Mouse (Mus musculus): Measurements from ENCODE around the gene Gm26920. TPM values are rescaled to one million over a fixed set of nuclear protein-coding genes. Genes with fewer than 3 reads are reported as not detected.
A peak's percentile ranks its signal among the peaks of the same experiment; 100 is the strongest.

Gm26920 gene
- total and polyA plus RNA-seq, 3 experiments = not detected

GRCm38 (mm10) chr7:30089405-30089804 lies 805 bp downstream of the Gm26920 start:
- TF ChIP-seq HCFC1 (IDR thresholded peaks at IDR 0.05; ENCODE audit: low read depth, low read length) (no peak), ELF1 (IDR thresholded peaks at IDR 0.05; ENCODE audit: low read depth, low read length) (no peak), JUN (IDR thresholded peaks at IDR 0.05; ENCODE audit: insufficient read depth, low read depth, low read length) (no peak), MEF2A (IDR thresholded peaks at IDR 0.05; ENCODE audit: borderline replicate concordance, low read depth, low read length) (no peak), MAX (IDR thresholded peaks at IDR 0.05; ENCODE audit: low read length) (no peak), BHLHE40 (IDR thresholded peaks at IDR 0.05; ENCODE audit: low read depth, low read length) (no peak), EP300 (IDR thresholded peaks at IDR 0.05; ENCODE audit: low read length) (no peak), ETS1 (conservative IDR thresholded peaks at IDR 0.05; ENCODE audit: low read depth, low read length) (no peak), PAX5 (IDR thresholded peaks at IDR 0.05; ENCODE audit: low read length) (no peak), ZMIZ1 (IDR thresholded peaks at IDR 0.05; ENCODE audit: low read depth, low read length) (no peak), USF2 (conservative IDR thresholded peaks at IDR 0.05; ENCODE audit: low read depth, low read length) (no peak), KAT2A (IDR thresholded peaks at IDR 0.05; ENCODE audit: insufficient replicate concordance, low read length) (no peak), MXI1 (IDR thresholded peaks at IDR 0.05; ENCODE audit: low read depth, low read length) (no peak), JUND (conservative IDR thresholded peaks at IDR 0.05; ENCODE audit: low read depth, low read length) (no peak), MAFK (IDR thresholded peaks at IDR 0.05; ENCODE audit: insufficient replicate concordance, low read length) (no peak), RCOR1 (conservative IDR thresholded peaks at IDR 0.05; ENCODE audit: low read depth, low read length) (no peak), IRF4 (IDR thresholded peaks at IDR 0.05; ENCODE audit: low read depth, low read length) (no peak), ZKSCAN1 (IDR thresholded peaks at IDR 0.05; ENCODE audit: borderline replicate concordance, low read depth, low read length) (no peak), ZNF384 (IDR thresholded peaks at IDR 0.05; ENCODE audit: low read depth, low read length) (no peak)
- Histone ChIP-seq H3K9ac (ENCODE audit: insufficient read depth, low read depth) (peak overlapping the region; percentile 53), H3K4me3 (replicated peaks in 1 of 3; ENCODE audit: low read depth in 2 of 3, low read length in 2 of 3, poor library complexity in 1 of 3) (peak overlapping the region; percentile 69 to 94 (median 78)), H3K79me2 (replicated peaks; ENCODE audit: control insufficient read depth, extremely low read depth, insufficient read depth, poor library complexity, severe bottlenecking) (peaks cover 9% of the 10 kb centered on the region; the same call in 1 of the 2 replicates), H3K9me3 (replicated peaks; ENCODE audit: low read length) (peaks cover 2% of the 10 kb centered on the region), H3K27ac (ENCODE audit: insufficient read depth, low read depth) (no peak overlapping the region), H3K4me2 (ENCODE audit: insufficient read depth, low read depth, poor library complexity, severe bottlenecking) (peak overlapping the region; percentile 92), H3K4me1 (ENCODE audit: control insufficient read depth in 1 of 2, insufficient read depth in 2 of 2) (peaks cover 9 to 29% of the 10 kb centered on the region in 2 experiments; a peak in 3 of 4 replicates), H3K36me3 (replicated peaks in 1 of 2; ENCODE audit: control insufficient read depth in 1 of 2, insufficient read depth in 1 of 2, low read length in 1 of 2) (peaks cover 13 to 28% of the 10 kb centered on the region in 2 experiments), H3K27me3 (replicated peaks) (no peaks in the 10 kb centered on the region)
- DNase-seq (ENCODE audit: extremely low read depth) = no peak
- dilution Hi-C loops (cut with MboI; ENCODE audit: extremely low pct_ligation_motif_present, extremely low pct_unique_long_range_greater_than_20kb, low sequenced_read_pairs) = no loop called here
- in situ Hi-C loops (cut with MboI; ENCODE audit: low pct_ligation_motif_present, low pct_unique_long_range_greater_than_20kb, low sequenced_read_pairs) = no loop called here

GRCm38 (mm10) chr7:30086524-30086923 lies 3.7 kb downstream of the Gm26920 start:
- dilution Hi-C loops (cut with MboI; ENCODE audit: extremely low pct_ligation_motif_present, extremely low pct_unique_long_range_greater_than_20kb, low sequenced_read_pairs) (no loop called here), in situ Hi-C loops (cut with MboI; ENCODE audit: low pct_ligation_motif_present, low pct_unique_long_range_greater_than_20kb, low sequenced_read_pairs) (no loop called here)
- peaks cover 9% of the 10 kb centered on the region; the same call in 1 of the 2 replicates for H3K79me2 ChIP-seq (replicated peaks; ENCODE audit: control insufficient read depth, extremely low read depth, insufficient read depth, poor library complexity, severe bottlenecking)
- no peak overlapping the region for H3K27ac ChIP-seq (ENCODE audit: insufficient read depth, low read depth)
- H3K4me3 ChIP-seq (replicated peaks in 1 of 3; ENCODE audit: low read depth in 2 of 3, low read length in 2 of 3, poor library complexity in 1 of 3) = no peak overlapping the region
- no peak for DNase-seq (ENCODE audit: extremely low read depth)
- peaks cover 6 to 15% of the 10 kb centered on the region in 2 experiments; a peak in 3 of 4 replicates for H3K4me1 ChIP-seq (ENCODE audit: control insufficient read depth in 1 of 2, insufficient read depth in 2 of 2)
- H3K27me3 ChIP-seq (replicated peaks) = no peaks in the 10 kb centered on the region
- TF ChIP-seq MEF2A (IDR thresholded peaks at IDR 0.05; ENCODE audit: borderline replicate concordance, low read depth, low read length) = no peak
- TF ChIP-seq MXI1 (IDR thresholded peaks at IDR 0.05; ENCODE audit: low read depth, low read length) = no peak
- no peak for TF ChIP-seq ZNF384 (IDR thresholded peaks at IDR 0.05; ENCODE audit: low read depth, low read length)
- TF ChIP-seq MAX (IDR thresholded peaks at IDR 0.05; ENCODE audit: low read length) = no peak
- TF ChIP-seq NELFE (IDR thresholded peaks at IDR 0.05; ENCODE audit: low read depth, low read length) = no peak
- no peak for TF ChIP-seq ZMIZ1 (IDR thresholded peaks at IDR 0.05; ENCODE audit: low read depth, low read length)
- TF ChIP-seq ZC3H11A (IDR thresholded peaks at IDR 0.05; ENCODE audit: low read depth, low read length) = no peak
- TF ChIP-seq ETS1 (conservative IDR thresholded peaks at IDR 0.05; ENCODE audit: low read depth, low read length) = no peak
- no peak for TF ChIP-seq CHD1 (IDR thresholded peaks at IDR 0.05; ENCODE audit: low read depth, low read length)
- TF ChIP-seq SMC3 (IDR thresholded peaks at IDR 0.05; ENCODE audit: low read depth, low read length) = no peak
- TF ChIP-seq USF1 (IDR thresholded peaks at IDR 0.05; ENCODE audit: low read depth, low read length) = no peak
- TF ChIP-seq KAT2A (IDR thresholded peaks at IDR 0.05; ENCODE audit: insufficient replicate concordance, low read length) = no peak
- no peak for TF ChIP-seq SIN3A (IDR thresholded peaks at IDR 0.05; ENCODE audit: low read length)
- TF ChIP-seq JUND (conservative IDR thresholded peaks at IDR 0.05; ENCODE audit: low read depth, low read length) = no peak
- no peak for TF ChIP-seq MAFK (IDR thresholded peaks at IDR 0.05; ENCODE audit: insufficient replicate concordance, low read length)
- TF ChIP-seq ELF1 (IDR thresholded peaks at IDR 0.05; ENCODE audit: low read depth, low read length) = no peak
- TF ChIP-seq UBTF (IDR thresholded peaks at IDR 0.05; ENCODE audit: low read depth, low read length) = no peak
- no peak for TF ChIP-seq TBP (conservative IDR thresholded peaks at IDR 0.05; ENCODE audit: low read depth, low read length)
- TF ChIP-seq NRF1 (IDR thresholded peaks at IDR 0.05; ENCODE audit: low read depth, low read length) = no peak
- peaks cover 16 to 51% of the 10 kb centered on the region in 2 experiments for H3K36me3 ChIP-seq (replicated peaks in 1 of 2; ENCODE audit: control insufficient read depth in 1 of 2, insufficient read depth in 1 of 2, low read length in 1 of 2)
- H3K9ac ChIP-seq (ENCODE audit: insufficient read depth, low read depth) = no peak overlapping the region
- peaks cover 2% of the 10 kb centered on the region for H3K9me3 ChIP-seq (replicated peaks; ENCODE audit: low read length)
- H3K4me2 ChIP-seq (ENCODE audit: insufficient read depth, low read depth, poor library complexity, severe bottlenecking) = no peak overlapping the region
